Mouse (Mus musculus) lung, embryonic 14.5 days (tissue): ENCODE measurements at regions not wholly inside any gene's neighbourhood (a gene's known extent, or its start where the extent isn't known, plus 50 kb on each side); places are given as distances from the start of the nearest gene placed in this dataset.
"Not testable (repeated sequence)": the region's sequence is repeated elsewhere in the genome, so short reads cannot be mapped to it uniquely, and the experiment has no call there.

Source experiments
- ATAC-seq: fragments of 200-750 bp; cut with Nextera tagmentation; 2 replicates; pipeline ENCODE4 v1.8.0; 2017; ENCODE audit warnings: mild to moderate bottlenecking, moderate TSS enrichment, moderate library complexity; ENCODE audit not compliant: insufficient read depth
- DNase-seq: peaks from one replicate; pipeline ENCODE4 v3.0.0-alpha.2; 2015
- H3K27ac ChIP-seq: fragments of 300-500 bp; sonication (generic); 2 replicates; pipeline ENCODE4 v1.5.1; 2014; ENCODE audit warnings: low read depth, mild to moderate bottlenecking, moderate library complexity
- H3K27me3 ChIP-seq: fragments of 300-500 bp; sonication (generic); 2 replicates; pipeline ENCODE4 v1.6.1; 2014; ENCODE audit warnings: low read length, control low read depth; ENCODE audit not compliant: insufficient read depth
- H3K36me3 ChIP-seq: fragments of 300-500 bp; sonication (generic); 2 replicates; pipeline ENCODE4 v1.6.1; 2014; ENCODE audit warnings: control low read depth; ENCODE audit not compliant: insufficient read depth
- H3K4me1 ChIP-seq: fragments of 300-500 bp; sonication (generic); 2 replicates; pipeline ENCODE4 v1.6.1; 2014; ENCODE audit warnings: antibody characterized with exemption, control low read depth; ENCODE audit not compliant: insufficient read depth
- H3K4me2 ChIP-seq: fragments of 300-500 bp; sonication (generic); 2 replicates; pipeline ENCODE4 v1.6.1; 2014; ENCODE audit warnings: mild to moderate bottlenecking
- H3K4me3 ChIP-seq: fragments of 300-500 bp; sonication (generic); 2 replicates; pipeline ENCODE4 v1.5.1; 2014; ENCODE audit warnings: low read depth, low read length
- H3K9ac ChIP-seq: fragments of 300-500 bp; sonication (generic); 2 replicates; pipeline ENCODE4 v1.6.1; 2014
- H3K9me3 ChIP-seq: fragments of 300-500 bp; sonication (generic); 2 replicates; pipeline ENCODE4 v1.6.1; 2016; ENCODE audit warnings: low read depth, low read length, control low read depth
- CTCF ChIP-seq: IDR thresholded peaks from 2 replicates; pipeline ENCODE4 v1.5.1; 2016; ENCODE audit warnings: antibody characterized with exemption, low read depth
- WGBS: fragments of 180-500 bp; shearing (Covaris S2); extraction: QIAGEN DNeasy Blood & Tissue Kit; methylation state at CpG from one replicate; pipeline ENCODE4 v1.1.7; 2014; 5-methylcytosine and 5-hydroxymethylcytosine counted together

- TF ChIP-seq CTCF, result no peak
- Histone ChIP-seq H3K27ac (no peak overlapping the region), H3K4me1 (no peaks in the 10 kb centered on the region), H3K4me3 (no peak overlapping the region), H3K4me2 (no peak overlapping the region), H3K36me3 (no peaks in the 10 kb centered on the region), H3K27me3 (no peaks in the 10 kb centered on the region), H3K9ac (no peak overlapping the region), H3K9me3 (no peaks in the 10 kb centered on the region)
- no peak for DNase-seq
- WGBS, result 63% methylated on average over 10 of the region's 10 CpGs
- no peak for ATAC-seq
These were observed 364.1 kb downstream of the Plekhb2 start for GRCm38 (mm10) chr1:35213875-35214274.

- Histone ChIP-seq H3K9ac (no peak overlapping the region), H3K4me3 (no peak overlapping the region)
- ATAC-seq, result no peak
These were observed 366.6 kb downstream of the Plekhb2 start for GRCm38 (mm10) chr1:35216411-35216810.

GRCm38 (mm10) chr1:35220215-35220614 is 370.4 kb downstream of the Plekhb2 start:
- WGBS, result 86% methylated on average over 6 of the region's 6 CpGs
- H3K9me3 ChIP-seq, H3K4me3 ChIP-seq, H3K27ac ChIP-seq, H3K4me1 ChIP-seq, H3K36me3 ChIP-seq, ATAC-seq, H3K27me3 ChIP-seq, H3K9ac ChIP-seq, H3K4me2 ChIP-seq, DNase-seq: not testable (repeated sequence)

More at GRCm38 (mm10) chr1:35216411-35216810, 366.6 kb downstream of the Plekhb2 start:
- Histone ChIP-seq H3K9me3 (no peaks in the 10 kb centered on the region), H3K36me3 (no peaks in the 10 kb centered on the region), H3K4me1 (no peaks in the 10 kb centered on the region), H3K4me2 (no peak overlapping the region), H3K27ac (no peak overlapping the region), H3K27me3 (no peaks in the 10 kb centered on the region)
- DNase-seq, result no peak
- TF ChIP-seq CTCF, result no peak
- 77% methylated on average over 8 of the region's 8 CpGs for WGBS

- Histone ChIP-seq H3K27ac (no peak overlapping the region), H3K4me1 (no peaks in the 10 kb centered on the region), H3K4me2 (no peak overlapping the region), H3K27me3 (no peaks in the 10 kb centered on the region), H3K4me3 (no peak overlapping the region), H3K9me3 (no peaks in the 10 kb centered on the region), H3K36me3 (no peaks in the 10 kb centered on the region), H3K9ac (no peak overlapping the region)
- ATAC-seq (no peak), DNase-seq (no peak)
- WGBS, result 63% methylated on average over 9 of the region's 9 CpGs
- no peak for TF ChIP-seq CTCF
These were observed 371.0 kb downstream of the Plekhb2 start for GRCm38 (mm10) chr1:35220751-35221150.

GRCm38 (mm10) chr1:35232592-35232991 is 382.8 kb downstream of the Plekhb2 start:
- no peak overlapping the region for H3K9ac ChIP-seq
- no peaks in the 10 kb centered on the region for H3K27me3 ChIP-seq
- no peak overlapping the region for H3K4me3 ChIP-seq
- 49% methylated on average over 2 of the region's 2 CpGs for WGBS
- no peak for TF ChIP-seq CTCF
- no peak for ATAC-seq
- H3K4me1 ChIP-seq, result no peaks in the 10 kb centered on the region
- no peak for DNase-seq
- no peaks in the 10 kb centered on the region for H3K36me3 ChIP-seq
- no peak overlapping the region for H3K4me2 ChIP-seq
- H3K9me3 ChIP-seq, result no peaks in the 10 kb centered on the region
- no peak overlapping the region for H3K27ac ChIP-seq

GRCm38 (mm10) chr1:35238139-35238538 is 388.4 kb downstream of the Plekhb2 start:
- ATAC-seq (no peak), DNase-seq (no peak)
- no peaks in the 10 kb centered on the region for H3K36me3 ChIP-seq
- no peaks in the 10 kb centered on the region for H3K4me1 ChIP-seq
- H3K9ac ChIP-seq, result no peak overlapping the region
- no peak for TF ChIP-seq CTCF
- H3K9me3 ChIP-seq, result no peaks in the 10 kb centered on the region
- H3K27me3 ChIP-seq, result no peaks in the 10 kb centered on the region
- no peak overlapping the region for H3K27ac ChIP-seq
- H3K4me3 ChIP-seq, result no peak overlapping the region
- H3K4me2 ChIP-seq, result no peak overlapping the region

- ATAC-seq (no peak), DNase-seq (no peak)
- H3K27me3 ChIP-seq, result no peaks in the 10 kb centered on the region
- no peak overlapping the region for H3K27ac ChIP-seq
- no peak overlapping the region for H3K4me3 ChIP-seq
- no peaks in the 10 kb centered on the region for H3K4me1 ChIP-seq
- H3K4me2 ChIP-seq, result no peak overlapping the region
- no peak overlapping the region for H3K9ac ChIP-seq
- no peaks in the 10 kb centered on the region for H3K9me3 ChIP-seq
- WGBS, result 62% methylated on average over 6 of the region's 6 CpGs
- TF ChIP-seq CTCF, result no peak
- no peaks in the 10 kb centered on the region for H3K36me3 ChIP-seq
These were observed 393.1 kb downstream of the Plekhb2 start for GRCm38 (mm10) chr1:35242849-35243248.

- ATAC-seq, result no peak
- Histone ChIP-seq H3K27ac (no peak overlapping the region), H3K4me2 (no peak overlapping the region), H3K9me3 (no peaks in the 10 kb centered on the region), H3K4me3 (no peak overlapping the region), H3K27me3 (no peaks in the 10 kb centered on the region), H3K4me1 (no peaks in the 10 kb centered on the region), H3K36me3 (no peaks in the 10 kb centered on the region), H3K9ac (no peak overlapping the region)
- 57% methylated on average over 6 of the region's 6 CpGs for WGBS
- TF ChIP-seq CTCF, result no peak
- DNase-seq, result no peak
These were observed 393.6 kb downstream of the Plekhb2 start for GRCm38 (mm10) chr1:35243339-35243738.
